Mouse (Mus musculus): ENCODE results near the gene Phtf1.

DNA sequence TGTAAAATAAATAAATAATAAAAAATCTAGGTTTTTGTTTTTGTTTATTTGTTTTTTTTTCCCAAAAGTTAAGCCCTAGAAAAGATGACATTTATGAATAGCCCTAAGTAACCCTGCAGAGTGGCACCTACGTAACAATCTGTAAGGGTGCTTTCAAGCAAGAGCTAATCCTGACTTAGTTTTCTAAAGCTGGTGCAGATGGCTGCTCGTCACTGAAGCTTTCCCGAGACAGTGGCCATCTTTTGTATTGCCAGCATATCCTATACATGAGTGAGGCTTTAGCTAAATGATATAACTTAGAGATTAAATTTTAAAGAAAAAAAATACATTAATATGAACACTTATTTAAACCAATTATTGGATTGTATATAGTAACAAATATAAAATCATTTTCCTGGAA, 50.0 kb downstream of the Phtf1 start:
- TF ChIP-seq POLR2A (IDR thresholded peaks at IDR 0.05; ENCODE audit: borderline replicate concordance, insufficient read depth, low read length) = no peak
- no peak for TF ChIP-seq CTCF (IDR thresholded peaks at IDR 0.05; ENCODE audit: borderline replicate concordance, insufficient read depth, low read depth, low read length)

All from cerebellum, adult 2 months (tissue).